Mouse (Mus musculus) adrenal gland, postnatal 36 days (tissue): ENCODE results near the gene Igf2. TPM values are rescaled to one million over a fixed set of nuclear protein-coding genes. Genes with fewer than 3 reads are reported as not detected.
A peak's percentile ranks its signal among the peaks of the same experiment; 100 is the strongest.

Experiments used
- DNase-seq, 2 experiments: peaks; one replicate each; pipeline ENCODE4 v3.0.0; 2021; ENCODE audit warnings: mixed read lengths in 1 of 2
- long read RNA-seq, 2 experiments: library from polyadenylated mRNA; stranded (forward); transcript quantifications; one replicate each; pipeline ENCODE4 v2.0.0; 2021; ENCODE audit warnings: borderline sequencing depth in 2 of 2
- total RNA-seq, 2 experiments: library from RNA; stranded (reverse); gene quantifications; 2 replicates each; pipeline ENCODE4 v1.2.3; 2021

Igf2 gene
- 1 to 10 TPM; 8.1 to 9.0 TPM for total RNA-seq
- long read RNA-seq, experiment 1, partial matches to known transcripts = 1 of 1 reads
- long read RNA-seq, experiment 1, other reads (novel, unspliced or antisense) = 0 of 1 reads
- long read RNA-seq, experiment 2 = 0 reads

DNA sequence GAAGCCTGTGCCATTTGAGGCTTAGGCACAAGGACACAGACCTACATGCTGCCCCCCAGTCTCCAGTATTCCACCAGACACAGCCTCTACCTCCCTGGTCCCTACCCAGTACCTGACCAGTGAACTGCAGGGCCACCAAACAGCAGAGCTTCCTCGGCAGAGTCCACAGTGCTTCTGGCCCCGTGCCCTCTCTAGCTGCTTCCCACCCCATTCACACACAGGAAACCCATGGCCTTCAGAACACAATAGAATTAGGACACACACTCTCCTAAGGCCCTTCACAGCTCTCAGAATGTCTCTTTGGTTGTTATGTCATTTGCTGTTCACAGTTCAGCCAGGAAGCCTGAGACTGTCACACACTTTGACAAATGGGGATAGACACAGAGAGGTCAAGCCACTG is at the start of gene Igf2:
Gene Igf2 (minus strand): TSS at position 158 of the 400 bp plus-strand sequence.
- DNase-seq = peak in 1 of 2 experiments; percentile 48

DNA sequence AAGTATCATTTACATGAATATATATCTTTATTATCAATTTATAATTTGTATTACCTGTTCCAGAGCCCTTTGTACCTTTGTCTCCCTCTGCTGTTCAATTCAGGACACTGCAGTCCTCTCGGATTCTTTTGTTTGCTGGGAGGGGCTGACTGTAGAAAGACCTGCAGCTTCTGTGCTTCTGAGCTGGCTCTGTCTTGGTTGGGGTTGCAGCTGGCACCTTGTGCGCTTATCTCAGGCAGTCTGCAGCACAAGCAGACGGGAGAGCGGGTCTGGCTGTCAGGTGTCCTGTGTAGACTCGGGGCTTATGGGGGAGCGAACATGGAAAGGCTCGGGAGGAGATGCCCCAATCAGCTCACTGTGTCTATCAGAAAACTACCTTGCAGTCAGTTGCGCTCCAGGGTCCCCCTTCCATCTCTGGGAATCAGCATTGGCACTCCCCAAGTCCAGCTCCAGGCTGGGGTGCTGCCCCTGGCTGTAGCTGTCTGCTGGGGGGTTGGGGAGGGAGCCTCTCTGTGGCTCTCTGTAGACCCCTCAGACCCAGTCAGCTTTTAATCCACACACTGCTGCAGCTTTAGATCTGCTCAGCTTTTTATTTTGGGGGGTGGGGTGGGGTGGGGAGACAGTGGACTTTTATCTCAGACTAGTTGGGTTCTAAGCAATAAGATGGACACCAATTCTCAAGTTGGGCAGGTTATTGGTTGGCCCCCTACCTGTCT is 48.3 kb upstream of the Igf2 start:
- peak; percentile 18 to 24 for DNase-seq

- DNase-seq = no peak
These were observed 40.3 kb upstream of the Igf2 start for GRCm38 (mm10) chr7:142706873-142707272.

- DNase-seq = peak in 1 of 2 experiments; percentile 26
These were observed 32.8 kb upstream of the Igf2 start for GRCm38 (mm10) chr7:142699334-142699860.

GRCm38 (mm10) chr7:142678611-142679010 is 12.0 kb upstream of the Igf2 start:
- peak; percentile 65 to 80 for DNase-seq

GRCm38 (mm10) chr7:142675644-142676043 is 9.0 kb upstream of the Igf2 start:
- DNase-seq = peak; percentile 57 to 65

DNA sequence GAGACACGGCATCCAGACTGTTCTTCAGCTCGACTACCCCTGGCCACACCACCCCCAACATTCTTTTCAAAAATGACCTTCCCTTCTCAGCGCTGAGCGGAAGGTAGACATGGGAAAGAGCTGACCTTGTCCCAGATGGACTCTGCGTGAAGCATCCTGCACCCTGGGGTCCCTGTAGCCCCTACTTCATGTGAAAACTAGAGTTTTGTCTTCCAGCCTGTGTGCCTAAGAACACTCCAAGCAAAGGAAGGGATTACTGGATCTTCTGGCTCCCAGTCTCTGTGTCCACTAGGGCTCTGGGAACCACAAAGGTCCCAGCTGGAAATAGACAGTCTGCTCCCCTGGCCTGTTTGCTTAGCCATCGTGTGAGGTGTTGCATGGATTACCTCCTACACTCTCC is 8.5 kb upstream of the Igf2 start:
- no peak for DNase-seq

DNA sequence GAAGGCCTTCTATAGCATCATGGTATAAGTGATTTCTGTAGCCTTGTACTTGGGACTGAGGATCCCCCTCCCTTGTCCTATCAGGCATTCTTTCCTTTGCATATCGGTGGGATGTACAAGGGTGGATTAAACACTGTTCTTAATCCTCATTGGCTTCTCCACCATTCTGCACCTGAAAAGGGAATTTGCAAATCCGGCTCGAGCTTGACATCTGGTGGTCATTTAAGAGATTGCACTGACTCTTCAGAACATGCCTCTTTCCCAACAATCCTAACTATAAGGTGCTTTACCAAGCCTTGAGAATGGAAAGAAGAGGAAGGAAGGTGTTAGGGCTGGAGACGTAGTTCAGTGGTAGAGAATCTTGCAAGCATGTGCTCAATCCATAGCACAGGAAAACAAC is 5.5 kb upstream of the Igf2 start:
- DNase-seq = peak in 1 of 2 experiments; percentile 40

GRCm38 (mm10) chr7:142671067-142671466 is 4.5 kb upstream of the Igf2 start:
- DNase-seq = no peak

GRCm38 (mm10) chr7:142669751-142670625 is 3.4 kb upstream of the Igf2 start, which contains the start of gene Gm49394:
Gene Gm49394, minus strand, starts transcription at chr7:142669942.
- no peak for DNase-seq

GRCm38 (mm10) chr7:142668328-142668727 is 1.7 kb upstream of the Igf2 start:
- no peak for DNase-seq

DNA sequence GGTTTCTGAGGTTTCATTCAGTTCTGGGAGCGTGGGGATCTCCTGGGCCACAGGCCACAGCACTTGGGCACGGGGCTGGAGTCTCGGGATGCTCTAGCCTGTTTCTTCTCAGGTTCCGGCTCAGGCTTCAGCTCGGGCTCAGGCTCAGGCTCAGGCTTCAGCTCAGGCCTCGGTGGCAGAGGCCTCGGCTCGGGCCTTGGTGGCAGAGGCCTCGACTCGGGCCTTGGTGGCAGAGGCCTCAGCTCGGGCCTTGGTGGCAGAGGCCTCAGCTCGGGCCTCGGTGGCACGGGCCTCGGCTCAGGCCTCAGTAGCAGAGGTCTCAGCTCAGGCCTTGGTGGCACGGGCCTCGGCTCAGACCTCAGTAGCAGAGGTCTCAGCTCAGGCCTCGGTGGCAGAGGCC is 905 bp upstream of the Igf2 start:
- DNase-seq = no peak

DNA sequence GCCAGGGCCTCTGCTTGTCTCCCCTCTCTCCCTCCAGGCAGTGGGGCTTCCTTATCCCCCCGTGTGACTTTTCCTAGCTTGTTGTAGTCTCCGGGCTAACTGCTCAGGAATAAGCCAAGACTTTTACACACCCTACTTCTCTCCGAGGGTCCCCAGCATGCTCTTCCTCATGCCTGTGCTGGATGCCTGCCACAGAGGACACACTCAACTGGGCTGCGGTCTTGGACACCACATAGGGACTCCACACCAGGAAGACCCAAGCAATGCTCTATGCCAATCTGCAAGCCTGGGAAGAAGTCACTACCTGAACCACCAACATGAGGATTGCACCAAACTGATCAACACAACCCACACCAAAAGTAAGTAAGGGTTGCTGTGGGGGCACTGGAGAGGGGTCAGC is 507 bp downstream of the Igf2 start:
- DNase-seq = no peak

- DNase-seq = no peak
These were observed 1.3 kb downstream of the Igf2 start for GRCm38 (mm10) chr7:142665364-142665763.

- no peak for DNase-seq
These were observed 2.1 kb downstream of the Igf2 start for GRCm38 (mm10) chr7:142664465-142665029.

GRCm38 (mm10) chr7:142663931-142664421 is 2.6 kb downstream of the Igf2 start:
- DNase-seq = peak in 1 of 2 experiments; percentile 17

DNA sequence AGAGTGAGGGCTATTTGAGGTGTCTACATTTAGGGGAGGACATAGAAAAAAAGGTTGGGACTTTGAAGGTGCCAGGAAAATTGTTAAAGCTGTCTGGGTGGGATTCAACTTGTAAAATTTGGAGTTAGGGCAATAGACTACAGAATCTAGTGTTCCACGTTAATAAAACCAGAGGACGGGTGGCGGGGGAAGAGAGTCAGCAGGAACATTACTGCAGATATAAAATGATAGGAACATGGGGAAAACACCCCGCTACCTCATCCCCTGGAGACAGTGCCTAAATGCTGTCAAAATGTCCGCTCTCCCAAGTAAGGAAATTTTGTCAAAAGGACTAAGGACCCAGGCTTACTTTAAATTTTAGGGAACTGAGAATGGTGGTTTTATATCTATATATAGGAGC is 3.5 kb downstream of the Igf2 start:
- DNase-seq = no peak

GRCm38 (mm10) chr7:142661811-142662210 is 4.8 kb downstream of the Igf2 start:
- DNase-seq = no peak

DNA sequence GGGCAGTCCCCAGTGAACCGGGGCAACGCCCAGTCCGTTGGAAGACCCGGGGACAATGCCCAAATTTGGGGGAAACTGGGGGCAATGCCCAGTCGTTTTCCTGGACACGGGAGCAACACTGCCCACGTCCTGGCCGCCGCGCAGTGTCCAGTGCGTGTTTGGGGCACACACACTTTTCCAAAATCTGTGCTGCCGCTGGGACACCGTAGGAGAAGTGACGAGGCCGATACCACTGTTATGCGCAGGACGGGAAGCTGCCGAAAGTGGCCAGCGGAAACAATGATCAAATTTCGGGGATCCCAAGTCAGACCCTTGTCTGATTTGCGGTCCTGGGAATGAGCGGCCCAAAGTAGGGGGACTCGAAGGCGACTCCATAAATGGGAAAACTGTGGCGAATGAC is 5.6 kb downstream of the Igf2 start:
- no peak for DNase-seq

DNA sequence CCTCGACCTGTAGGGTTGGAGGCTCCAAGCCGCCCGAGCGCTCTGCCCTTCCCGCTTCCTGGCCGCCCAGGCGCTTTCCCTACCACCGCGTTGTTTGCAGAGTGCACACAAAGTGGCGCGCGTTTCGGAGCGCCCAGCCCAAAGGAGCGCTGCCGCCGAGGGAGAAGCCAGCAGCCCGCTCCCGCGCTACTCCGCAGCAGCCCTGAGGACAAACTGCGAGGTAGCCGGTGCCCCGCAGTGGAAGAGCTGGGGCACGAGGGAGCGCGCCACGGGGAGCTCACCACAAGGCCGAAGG is 6.0 kb downstream of the Igf2 start:
- peak in 1 of 2 experiments; percentile 12 for DNase-seq

DNA sequence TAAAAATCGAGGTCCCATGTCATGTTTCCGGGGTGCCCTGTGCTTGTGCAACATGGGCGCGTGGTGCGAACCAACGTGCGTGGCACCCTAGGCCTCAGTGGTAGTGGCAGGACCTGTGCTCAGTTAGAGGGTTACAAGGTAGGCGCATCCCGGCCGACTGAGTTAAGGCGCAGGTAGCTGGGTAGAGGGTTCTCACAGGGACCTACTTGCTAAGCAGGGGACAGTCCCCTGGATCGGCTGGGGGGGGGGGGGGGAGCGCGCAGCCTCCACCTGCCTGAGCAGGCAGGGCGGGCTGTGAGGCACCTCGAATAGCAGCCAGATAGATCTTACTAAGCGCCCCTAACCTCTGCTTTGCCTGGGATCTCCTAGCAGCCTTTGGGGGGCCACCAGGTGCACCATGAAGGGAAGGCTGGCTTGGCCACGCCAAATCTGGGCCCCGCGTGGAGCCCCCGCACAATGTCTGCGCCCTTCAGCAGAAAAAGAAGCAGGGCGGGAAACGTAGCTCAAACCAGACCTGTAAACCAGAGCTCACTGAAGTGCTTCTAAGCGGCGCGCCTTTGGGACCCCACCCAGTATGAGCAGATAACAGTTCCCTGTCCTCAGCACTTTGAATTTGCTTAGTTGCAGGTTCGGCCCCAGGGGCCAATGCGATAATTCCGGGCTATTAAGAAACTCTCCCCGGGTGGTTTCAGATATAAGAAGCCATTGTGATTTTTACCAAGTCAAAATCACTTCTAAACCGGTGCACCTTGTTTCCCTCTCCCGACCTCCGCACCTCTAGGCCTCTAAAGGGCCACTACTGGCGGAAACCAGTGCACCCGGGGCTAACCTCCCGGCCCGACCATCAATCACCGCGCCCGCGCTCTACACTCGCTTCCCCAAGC is 6.6 kb downstream of the Igf2 start:
- no peak for DNase-seq
